Mouse (Mus musculus) spleen, postnatal 10 days (tissue): ENCODE measurements around the gene Chn1.

Source experiments
- DNase-seq, 2 experiments: peaks; one replicate each; pipeline ENCODE4 v3.0.0; 2021 to 2022; ENCODE audit warnings: low spot score in 2 of 2

Gene Chn1

GRCm38 (mm10) chr2:73592231-73593100 is 182.7 kb downstream of the Chn1 start:
- no peak for DNase-seq

- DNase-seq = no peak
These were observed 183.9 kb downstream of the Chn1 start for GRCm38 (mm10) chr2:73591246-73591645.

GRCm38 (mm10) chr2:73590106-73590505 is 185.0 kb downstream of the Chn1 start:
- DNase-seq = no peak

- no peak for DNase-seq
These were observed 186.2 kb downstream of the Chn1 start for GRCm38 (mm10) chr2:73588951-73589350.

GRCm38 (mm10) chr2:73587109-73587506 is 188.0 kb downstream of the Chn1 start:
- DNase-seq = no peak

GRCm38 (mm10) chr2:73586392-73587108 is 188.6 kb downstream of the Chn1 start:
- no peak for DNase-seq

- DNase-seq = no peak
These were observed 189.8 kb downstream of the Chn1 start for GRCm38 (mm10) chr2:73585347-73585831.

- DNase-seq = peak in 1 of 2 experiments; percentile 69
These were observed 190.3 kb downstream of the Chn1 start for GRCm38 (mm10) chr2:73584645-73585346.

GRCm38 (mm10) chr2:73580720-73581119 is 194.4 kb downstream of the Chn1 start:
- no peak for DNase-seq

- DNase-seq = no peak
These were observed 195.0 kb downstream of the Chn1 start, which contains the start of gene Chrna1 for GRCm38 (mm10) chr2:73580166-73580565. Gene Chrna1 (minus strand): TSS chr2:73580338.

GRCm38 (mm10) chr2:73579168-73579567 is 196.0 kb downstream of the Chn1 start:
- DNase-seq = no peak

GRCm38 (mm10) chr2:73574418-73574817 is 200.7 kb downstream of the Chn1 start:
- no peak for DNase-seq

- no peak for DNase-seq
These were observed 201.6 kb downstream of the Chn1 start for GRCm38 (mm10) chr2:73573556-73573955.

GRCm38 (mm10) chr2:73572539-73573372 is 202.4 kb downstream of the Chn1 start:
- peak; percentile 27 to 64 for DNase-seq

GRCm38 (mm10) chr2:73571901-73572300 is 203.2 kb downstream of the Chn1 start:
- DNase-seq = no peak

- DNase-seq = no peak
These were observed 203.8 kb downstream of the Chn1 start for GRCm38 (mm10) chr2:73571304-73571703.

GRCm38 (mm10) chr2:73566989-73567605 is 208.0 kb downstream of the Chn1 start:
- peak; percentile 22 to 64 for DNase-seq

GRCm38 (mm10) chr2:73566162-73566561 is 209.0 kb downstream of the Chn1 start:
- DNase-seq = peak in 1 of 2 experiments; percentile 68

- DNase-seq = no peak
These were observed 211.5 kb downstream of the Chn1 start for GRCm38 (mm10) chr2:73563690-73564089.

GRCm38 (mm10) chr2:73562656-73563055 is 212.5 kb downstream of the Chn1 start:
- DNase-seq = no peak

GRCm38 (mm10) chr2:73561665-73562063 is 213.5 kb downstream of the Chn1 start:
- peak in 1 of 2 experiments; percentile 55 for DNase-seq
